Mouse (Mus musculus) 3T3-L1 (cell line): Measurements from ENCODE around the gene St5.

ENCODE experiments used
- DNase-seq: peaks from one replicate; pipeline ENCODE4 v3.0.0-alpha.2; 2015; ENCODE audit warnings: low read depth, low spot score

St5 gene

GRCm38 (mm10) chr7:109641963-109642362 is 61.4 kb downstream of the St5 start:
- DNase-seq: peak; percentile 81

GRCm38 (mm10) chr7:109641102-109641501 is 62.3 kb downstream of the St5 start:
- no peak for DNase-seq

GRCm38 (mm10) chr7:109637391-109637790 is 66.0 kb downstream of the St5 start:
- DNase-seq: peak; percentile 87

DNA sequence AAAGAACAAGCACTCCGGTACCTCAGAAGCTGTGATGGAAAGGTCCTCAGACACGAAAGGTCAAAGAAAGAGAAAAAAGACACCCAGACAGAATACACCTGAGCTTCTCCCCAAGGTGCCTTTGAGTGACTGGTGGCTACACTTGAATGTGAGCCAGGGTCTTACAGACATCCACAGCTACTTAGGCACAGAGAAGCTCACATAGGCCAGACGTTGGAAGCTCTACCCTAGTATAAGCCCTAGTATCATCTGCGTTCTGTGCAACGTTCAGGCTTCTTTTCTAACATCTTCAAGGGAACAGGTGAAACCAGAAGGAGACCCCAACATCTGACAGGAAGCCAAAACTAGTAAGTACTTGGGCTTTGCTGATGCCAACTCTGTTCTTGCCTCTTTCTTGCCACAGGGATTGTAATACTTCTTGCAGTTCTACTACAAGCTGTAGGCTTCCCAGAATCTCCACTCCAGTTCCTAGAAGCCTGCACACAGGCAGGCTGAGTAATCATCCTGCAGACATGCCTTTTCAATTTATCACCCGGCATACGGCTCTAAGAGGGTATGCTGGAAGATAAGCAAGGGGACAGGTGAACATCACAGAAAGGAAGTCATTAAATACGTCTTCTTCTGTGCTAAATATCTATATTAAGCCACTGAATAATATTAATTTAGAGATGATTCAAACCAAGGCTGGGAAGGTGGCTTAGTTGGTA is 67.2 kb downstream of the St5 start:
- DNase-seq: peak; percentile 61

DNA sequence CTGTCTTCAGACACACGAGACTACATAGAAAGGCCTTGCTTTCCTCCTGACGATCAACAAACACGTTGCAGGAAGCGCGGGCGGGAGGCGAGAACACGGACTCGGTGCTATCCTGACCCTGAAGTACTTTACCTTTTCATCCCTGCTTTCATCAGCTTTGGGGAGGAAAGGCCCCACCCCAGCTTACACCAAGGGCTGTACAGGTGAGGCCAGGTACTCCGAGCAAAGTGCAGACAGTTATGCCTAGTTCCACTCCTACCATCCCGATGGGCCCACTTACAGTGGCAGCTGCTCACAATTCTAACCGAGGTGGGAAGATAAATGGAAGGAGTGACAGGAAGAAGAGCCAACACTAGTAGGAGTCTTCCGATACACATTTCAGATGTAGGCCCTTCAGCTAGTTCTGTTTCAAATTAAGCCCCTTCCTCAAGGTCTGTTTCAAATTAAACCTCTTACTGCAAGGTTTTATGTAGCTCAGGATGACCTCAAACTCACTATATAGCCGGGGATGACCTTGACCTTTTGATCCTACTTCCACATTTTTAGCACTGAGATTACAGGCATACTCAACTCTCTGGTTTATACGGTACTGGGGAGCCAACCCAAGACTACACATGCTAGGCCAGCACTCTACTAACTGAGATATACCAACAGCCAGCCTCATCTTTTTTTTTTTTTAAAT is 69.9 kb downstream of the St5 start:
- DNase-seq: no peak

DNA sequence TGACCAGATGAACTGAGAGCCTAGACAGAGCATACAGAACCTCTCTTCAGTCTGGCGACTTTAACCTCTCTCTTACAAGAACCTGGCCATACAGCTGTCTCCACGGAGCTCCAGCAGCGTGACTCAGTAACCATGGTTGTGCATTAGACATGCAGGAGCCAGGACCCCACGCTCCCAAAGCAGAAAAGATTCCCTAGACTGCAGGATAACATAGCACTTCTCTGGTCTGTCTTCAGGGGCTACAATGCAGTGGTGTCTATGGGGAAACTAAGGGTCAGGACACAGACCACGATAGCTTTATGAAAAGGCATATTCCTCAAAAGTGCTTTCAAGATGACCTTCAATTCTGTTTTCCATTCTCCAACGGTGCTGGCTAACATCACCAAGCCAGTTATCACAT is 72.1 kb downstream of the St5 start:
- DNase-seq: no peak

GRCm38 (mm10) chr7:109629871-109630778 is 73.3 kb downstream of the St5 start:
- peak; percentile 80 for DNase-seq

DNA sequence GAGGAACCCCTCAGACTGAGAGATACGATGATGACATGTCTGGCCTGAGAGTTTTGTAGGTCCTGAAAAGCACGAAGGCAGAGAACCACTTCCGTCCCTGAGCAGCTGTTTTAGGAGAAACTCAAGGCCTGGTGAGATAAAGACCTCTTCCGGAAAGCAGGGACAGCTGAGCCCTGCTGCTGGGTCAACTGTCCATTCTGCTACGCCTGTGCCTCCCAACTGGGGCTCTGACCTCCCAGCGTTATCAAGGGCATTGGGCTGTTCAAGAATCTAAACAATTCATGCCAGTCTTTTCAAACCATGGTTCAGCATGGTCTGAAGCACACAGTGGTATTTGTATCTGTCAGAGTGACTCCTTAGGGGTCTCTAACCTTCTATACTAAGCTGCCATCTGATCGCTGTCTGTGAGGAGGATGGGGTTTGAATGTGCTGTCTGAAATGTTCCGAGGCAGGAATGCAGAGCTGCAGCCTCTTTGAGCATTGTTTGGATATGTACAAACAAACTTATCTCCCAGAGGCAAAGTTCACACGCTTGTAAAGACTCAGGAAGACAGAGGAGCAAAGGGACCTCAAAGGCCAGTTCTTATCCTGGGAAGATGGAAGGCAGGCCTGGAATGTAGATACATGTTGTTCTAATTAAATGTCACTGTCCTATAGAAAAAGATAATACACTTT is 74.3 kb downstream of the St5 start:
- no peak for DNase-seq

GRCm38 (mm10) chr7:109627851-109628250 is 75.6 kb downstream of the St5 start:
- DNase-seq: peak; percentile 72

- no peak for DNase-seq
Observed at GRCm38 (mm10) chr7:109622234-109622838, 81.1 kb downstream of the St5 start.

DNA sequence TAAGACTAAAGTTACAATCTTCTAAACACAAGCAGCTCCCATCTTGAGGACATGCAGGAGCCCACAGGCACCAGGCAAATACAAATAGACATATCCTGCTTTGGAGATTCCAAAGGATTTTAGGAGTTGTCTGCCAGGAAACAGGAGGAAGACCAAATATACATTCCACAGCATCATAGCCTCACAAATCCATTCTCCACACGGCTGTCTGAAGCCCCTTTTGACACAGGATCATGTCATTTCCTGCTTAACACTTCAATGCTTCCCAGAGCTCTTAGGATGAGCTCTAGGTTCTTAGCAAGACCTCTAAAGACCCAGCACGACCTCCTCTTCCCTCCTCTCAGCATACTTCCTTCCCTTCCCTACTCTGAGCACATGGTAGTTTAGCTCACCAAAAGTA is 82.4 kb downstream of the St5 start:
- no peak for DNase-seq

- no peak for DNase-seq
Observed at GRCm38 (mm10) chr7:109620288-109620687, 83.1 kb downstream of the St5 start.

GRCm38 (mm10) chr7:109618721-109619120 is 84.7 kb downstream of the St5 start:
- DNase-seq: peak; percentile 78

- DNase-seq: peak; percentile 71
Observed at GRCm38 (mm10) chr7:109617838-109618237, 85.6 kb downstream of the St5 start.

GRCm38 (mm10) chr7:109616034-109616979 is 87.1 kb downstream of the St5 start:
- DNase-seq: no peak

- no peak for DNase-seq
Observed at GRCm38 (mm10) chr7:109615601-109616000, 87.8 kb downstream of the St5 start.

GRCm38 (mm10) chr7:109614939-109615338 is 88.5 kb downstream of the St5 start:
- DNase-seq: no peak

DNA sequence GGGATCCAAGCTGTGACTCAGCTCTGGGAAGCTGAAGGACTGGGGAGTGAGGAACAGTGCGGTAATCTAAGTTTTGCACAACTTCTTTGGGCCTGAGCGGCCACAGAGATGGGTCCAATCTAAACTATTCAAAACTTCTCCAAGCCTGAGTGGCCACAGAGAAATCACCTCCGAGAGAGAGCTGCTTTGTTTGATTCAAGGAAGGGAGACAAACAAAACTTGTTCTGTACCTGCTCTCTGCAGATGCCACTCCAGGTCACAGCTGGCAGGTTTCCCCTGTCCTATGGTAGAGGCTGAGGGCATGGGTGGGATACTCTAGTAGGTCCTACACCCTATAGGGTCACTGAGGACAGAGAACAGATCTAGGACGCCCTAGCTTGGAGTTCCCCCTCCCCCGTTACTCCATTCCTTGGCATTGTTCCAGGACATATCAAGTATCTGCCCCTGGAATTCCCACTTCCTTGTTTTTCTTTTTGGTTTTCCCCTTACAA is 89.8 kb downstream of the St5 start:
- DNase-seq: peak; percentile 55

DNA sequence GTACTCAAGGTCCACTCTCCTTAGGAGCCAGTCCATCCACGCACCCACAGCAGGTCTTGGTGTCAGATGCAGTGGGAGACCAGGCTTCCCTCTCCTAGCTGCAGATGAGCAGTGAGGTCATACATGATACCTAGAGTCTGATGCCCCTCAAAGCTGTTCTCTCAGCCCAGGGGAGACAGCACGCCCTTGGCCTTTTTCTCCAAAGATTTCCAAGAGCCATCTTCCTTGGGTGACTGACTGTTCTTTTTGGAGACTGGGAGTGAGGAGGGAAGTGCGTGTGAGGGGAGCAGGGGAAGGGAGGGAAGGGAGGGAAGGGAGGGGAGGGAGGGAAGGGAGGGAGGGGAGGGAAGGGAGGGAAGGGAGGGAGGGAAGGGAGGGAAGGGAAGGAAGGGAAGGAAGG is 90.4 kb downstream of the St5 start:
- no peak for DNase-seq

DNA sequence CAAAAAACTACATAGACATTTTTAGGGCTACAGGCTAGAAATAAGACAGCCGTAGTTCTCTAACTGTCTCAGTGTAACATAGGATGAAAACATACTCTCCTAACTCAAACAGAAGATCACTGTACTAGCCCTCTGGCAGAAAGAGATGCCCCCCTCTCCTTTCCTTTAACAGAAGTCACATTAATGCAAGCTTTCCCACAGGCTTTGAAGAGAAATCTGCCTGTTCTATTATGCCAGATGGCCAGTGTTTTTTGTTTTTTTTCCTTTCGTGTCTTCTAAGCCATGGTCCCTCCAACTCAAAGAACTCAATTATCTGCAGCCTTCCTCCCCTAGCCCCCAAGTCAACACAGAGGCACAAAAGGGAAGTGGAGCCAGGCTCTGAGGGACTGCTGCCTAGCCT is 90.9 kb downstream of the St5 start:
- no peak for DNase-seq
